Comparison of ENCODE assay signal across 9 mouse cellular contexts in genomic region chr1:133492986-133493741, GRCm38 (mm10).
A peak's percentile ranks its signal among the peaks of the same experiment; 100 is the strongest.
DNase-seq lines count a peak whose midpoint lies in the region; ATAC-seq and TF ChIP-seq lines count a peak whose summit lies in the region.
"Had no signal": no experiment of that assay in that cellular context is flagged by ENCODE, and none has a peak within 500 bp of the region (broad histone marks: within the 10 kb centered on the region; RNA-seq: fewer than 3 reads in every experiment).

No protein-coding gene starts in this region.

- 1% methylated on average over 29 of the region's 29 CpGs for WGBS in hindbrain, embryonic 16.5 days
- 9% methylated on average over 29 of the region's 29 CpGs for WGBS in spleen, adult 2 months

- peak; percentile 31 for DNase-seq in brain, adult 2 months (ENCODE audit: low read depth, low spot score)
- peak; percentile 55 for DNase-seq in gastrocnemius, postnatal 14 days
- DNase-seq in left cerebral cortex, postnatal 36 days (ENCODE audit: low spot score in 2 of 2): peak; percentile 6
- DNase-seq in spleen, adult 2 months (ENCODE audit: low read depth in 1 of 2, low spot score in 2 of 2): no peak
- no peak for DNase-seq in cerebellum, adult 8-10 months

- peak overlapping the region; percentile 77 for H3K4me3 ChIP-seq in E14TG2a.4 (replicated peaks; ENCODE audit: low read length)
- peak overlapping the region; percentile 37 for H3K4me3 ChIP-seq in hindbrain, embryonic 16.5 days (ENCODE audit: low read length)
- peak overlapping the region; percentile 34; the same call in 1 of the 2 replicates for H3K4me3 ChIP-seq in spleen, adult 2 months (ENCODE audit: extremely low read depth, insufficient read depth, insufficient read length)
- H3K4me3 ChIP-seq: megakaryocyte, embryonic 14.5 days had no signal

- TF ChIP-seq POLR2A in spleen, adult 2 months (IDR thresholded peaks at IDR 0.05; ENCODE audit: low read depth, low read length): no peak

- peak overlapping the region; percentile 78 for H3K4me2 ChIP-seq in hindbrain, embryonic 16.5 days (ENCODE audit: low read length)

- peaks cover 44% of the 10 kb centered on the region for H3K4me1 ChIP-seq in E14TG2a.4 (replicated peaks; ENCODE audit: low read depth, low read length)
- H3K4me1 ChIP-seq in hindbrain, embryonic 16.5 days (ENCODE audit: control insufficient read depth, insufficient read depth, low read depth, low read length): peaks cover 20% of the 10 kb centered on the region
- H3K4me1 ChIP-seq in spleen, adult 2 months (ENCODE audit: control insufficient read depth, insufficient read depth, insufficient read length): no peaks in the 10 kb centered on the region; the same call in 1 of the 2 replicates

- H3K27me3 ChIP-seq in E14TG2a.4 (ENCODE audit: insufficient read depth, low read length): no peaks in the 10 kb centered on the region
- H3K27me3 ChIP-seq in hindbrain, embryonic 16.5 days (replicated peaks; ENCODE audit: control insufficient read depth, insufficient read depth, low read length): no peaks in the 10 kb centered on the region
- no peaks in the 10 kb centered on the region for H3K27me3 ChIP-seq in spleen, adult 2 months (ENCODE audit: control insufficient read depth, insufficient read depth, low read length)

- H3K36me3 ChIP-seq in E14TG2a.4 (ENCODE audit: insufficient read depth, low read length): no peaks in the 10 kb centered on the region
- H3K36me3 ChIP-seq in hindbrain, embryonic 16.5 days (ENCODE audit: control insufficient read depth, insufficient read depth, low read length): no peaks in the 10 kb centered on the region
- no peaks in the 10 kb centered on the region for H3K36me3 ChIP-seq in spleen, adult 2 months (ENCODE audit: control insufficient read depth, insufficient read depth, low read length)

- peak overlapping the region; percentile 87 for H3K27ac ChIP-seq in hindbrain, embryonic 16.5 days (ENCODE audit: low read depth, low read length)
- H3K27ac ChIP-seq in spleen, adult 2 months (ENCODE audit: insufficient read depth, low read length): 0 out of 2 replicates have a peak overlapping the region, but pooled peaks have one; percentile 34

- intact Hi-C loops in gastrocnemius, postnatal 14 days (cut with DNase I; ENCODE audit: low total_unique reads): loop anchor here (10.0 kb wide), 1 partner anchor 108 kb away; no protein-coding TSS in a partner anchor
- intact Hi-C loops in left cerebral cortex, postnatal 36 days (cut with DNase I): loop anchor here (10.0 kb wide), 1 partner anchor 68 kb away; the partner anchor contains the start of gene Sox13

- H3K9ac ChIP-seq in hindbrain, embryonic 16.5 days (ENCODE audit: low read depth, low read length): peak overlapping the region; percentile 66

- ATAC-seq in hindbrain, embryonic 16.5 days: peak; percentile 60
- peak; percentile 66 for ATAC-seq in megakaryocyte progenitor cell, adult 5-6 weeks (replicated peaks; ENCODE audit: poor library complexity)

- no peak for TF ChIP-seq CTCF in E14TG2a.4 (conservative IDR thresholded peaks at IDR 0.05; ENCODE audit: low read length)
- no peak for TF ChIP-seq CTCF in spleen, adult 2 months (IDR thresholded peaks at IDR 0.05; ENCODE audit: extremely low read depth, insufficient read depth, insufficient read length, insufficient replicate concordance)

- no peaks in the 10 kb centered on the region for H3K9me3 ChIP-seq in E14TG2a.4 (ENCODE audit: low read length)
- H3K9me3 ChIP-seq in hindbrain, embryonic 16.5 days (ENCODE audit: control insufficient read depth, low read length): no peaks in the 10 kb centered on the region
- H3K9me3 ChIP-seq: megakaryocyte, embryonic 14.5 days had no signal

Comparison
In these comparisons a context has a peak if more than half of its experiments do, and no peak if none do; other contexts are left out.
1. DNase-seq: peak in brain, adult 2 months (single experiment), gastrocnemius, postnatal 14 days (single experiment) and left cerebral cortex, postnatal 36 days (2 of 2); none in spleen, adult 2 months (0 of 2) and cerebellum, adult 8-10 months (single experiment).
2. Peak in every context shown above with its lines, with median percentiles within 50 percentile points of each other: H3K4me3 ChIP-seq.